Mouse (Mus musculus) embryonic fibroblast, embryonic 13.5 days (primary cell): ENCODE results near the gene Tenm4.

Experiments used
- CTCF ChIP-seq: IDR thresholded peaks from 2 replicates; pipeline ENCODE4 v1.5.1; 2011; ENCODE audit warnings: mild to moderate bottlenecking, control low read depth, low read length, moderate library complexity, borderline replicate concordance; ENCODE audit not compliant: insufficient read depth
- POLR2A ChIP-seq: IDR thresholded peaks from 2 replicates; pipeline ENCODE4 v1.6.1; 2011; ENCODE audit warnings: low read depth, mild to moderate bottlenecking, control low read depth, low read length, moderate library complexity

- TF ChIP-seq POLR2A (no peak), CTCF (no peak)
Measured at GRCm38 (mm10) chr7:96780556-96780955, 609.5 kb downstream of the Tenm4 start.
